Mouse (Mus musculus): ENCODE results near the gene Map3k6.

DNA sequence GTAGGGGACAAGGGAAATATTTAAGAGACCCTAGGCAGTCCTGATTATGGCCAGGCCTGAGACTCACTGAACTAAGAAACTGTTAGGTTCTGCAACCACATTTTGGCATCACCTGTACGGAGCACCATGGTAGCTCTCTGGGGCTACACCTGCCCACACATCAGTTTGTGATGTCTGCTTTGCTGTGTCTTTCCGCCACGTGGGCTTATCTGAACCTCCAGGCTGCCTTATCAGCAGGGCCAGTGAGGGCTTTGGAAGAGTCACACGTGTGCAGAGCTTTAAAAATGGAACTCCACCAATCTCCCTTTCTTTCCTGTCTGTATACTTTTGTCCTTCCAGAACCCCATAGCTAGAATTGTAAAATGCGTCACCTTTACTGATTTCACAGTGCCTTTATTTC, 45.3 kb downstream of the Map3k6 start:
- TF ChIP-seq ZNF384 (IDR thresholded peaks at IDR 0.05; ENCODE audit: low read depth, low read length): no peak
- TF ChIP-seq CHD2 (IDR thresholded peaks at IDR 0.05; ENCODE audit: low read depth, low read length): no peak
- no peak for TF ChIP-seq HCFC1 (IDR thresholded peaks at IDR 0.05; ENCODE audit: borderline replicate concordance, insufficient read depth, low read length)
- no peak for TF ChIP-seq ZC3H11A (IDR thresholded peaks at IDR 0.05; ENCODE audit: borderline replicate concordance, low read depth, low read length)
- TF ChIP-seq MAFK (IDR thresholded peaks at IDR 0.05; ENCODE audit: insufficient read depth, low read depth, low read length): no peak

All from ES-E14 (cell line).